Mouse (Mus musculus): Measurements from ENCODE around the gene Ppm1h. TPM values are rescaled to one million over a fixed set of nuclear protein-coding genes. Genes with fewer than 3 reads are reported as not detected.

The Ppm1h gene
- polyA plus RNA-seq, 1 experiment from 2014 or later: 1.8 TPM

DNA sequence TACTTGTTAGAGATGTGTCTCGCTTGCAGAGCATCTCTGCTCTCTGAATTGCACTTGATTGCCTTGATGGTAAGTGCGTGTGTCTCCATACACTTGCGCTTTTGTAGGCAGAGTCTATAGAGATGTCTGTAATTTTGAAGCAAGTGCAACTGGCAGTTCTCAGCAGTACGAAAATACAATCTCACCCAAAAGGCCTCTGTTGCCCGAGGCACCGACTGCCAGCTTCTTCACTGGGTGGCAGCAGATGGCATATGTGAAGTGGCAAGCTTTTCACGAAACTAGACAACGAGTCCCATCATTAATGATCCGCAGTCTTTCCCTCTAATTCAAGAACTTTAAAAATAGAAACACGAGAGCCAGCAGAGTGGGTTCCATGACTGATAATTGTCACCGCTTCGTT, 37.3 kb downstream of the Ppm1h start:
- H3K9me3 ChIP-seq (ENCODE audit: control insufficient read depth, low read length): no peaks in the 10 kb centered on the region
- no peaks in the 10 kb centered on the region for H3K36me3 ChIP-seq (ENCODE audit: control insufficient read depth, insufficient read depth, low read length)
- H3K4me3 ChIP-seq (ENCODE audit: low read depth, low read length): no peak overlapping the region
- no peak overlapping the region for H3K27ac ChIP-seq (ENCODE audit: low read depth, low read length)
- no peak for DNase-seq (ENCODE audit: low spot score)
- H3K9ac ChIP-seq (ENCODE audit: low read depth, low read length): no peak overlapping the region
- 87% methylated on average over 12 of the region's 12 CpGs for WGBS
- no peaks in the 10 kb centered on the region for H3K27me3 ChIP-seq (replicated peaks; ENCODE audit: control insufficient read depth, insufficient read depth, low read length)
- H3K4me1 ChIP-seq (replicated peaks; ENCODE audit: control insufficient read depth, insufficient read depth, low read length): no peaks in the 10 kb centered on the region
- ATAC-seq (replicated peaks; ENCODE audit: low FRiP score): no peak
- no peak overlapping the region for H3K4me2 ChIP-seq

- Histone ChIP-seq H3K9ac (ENCODE audit: low read depth, low read length) (no peak overlapping the region), H3K9me3 (ENCODE audit: control insufficient read depth, low read length) (no peaks in the 10 kb centered on the region), H3K36me3 (ENCODE audit: control insufficient read depth, insufficient read depth, low read length) (no peaks in the 10 kb centered on the region), H3K27me3 (replicated peaks; ENCODE audit: control insufficient read depth, insufficient read depth, low read length) (no peaks in the 10 kb centered on the region), H3K4me1 (replicated peaks; ENCODE audit: control insufficient read depth, insufficient read depth, low read length) (no peaks in the 10 kb centered on the region), H3K4me2 (no peak overlapping the region), H3K27ac (ENCODE audit: low read depth, low read length) (no peak overlapping the region), H3K4me3 (ENCODE audit: low read depth, low read length) (no peak overlapping the region)
- ATAC-seq (replicated peaks; ENCODE audit: low FRiP score) (no peak), DNase-seq (ENCODE audit: low spot score) (no peak)
- WGBS: 74% methylated on average over 8 of the region's 8 CpGs
Measured at GRCm38 (mm10) chr10:122716286-122716685, 37.7 kb downstream of the Ppm1h start.

DNA sequence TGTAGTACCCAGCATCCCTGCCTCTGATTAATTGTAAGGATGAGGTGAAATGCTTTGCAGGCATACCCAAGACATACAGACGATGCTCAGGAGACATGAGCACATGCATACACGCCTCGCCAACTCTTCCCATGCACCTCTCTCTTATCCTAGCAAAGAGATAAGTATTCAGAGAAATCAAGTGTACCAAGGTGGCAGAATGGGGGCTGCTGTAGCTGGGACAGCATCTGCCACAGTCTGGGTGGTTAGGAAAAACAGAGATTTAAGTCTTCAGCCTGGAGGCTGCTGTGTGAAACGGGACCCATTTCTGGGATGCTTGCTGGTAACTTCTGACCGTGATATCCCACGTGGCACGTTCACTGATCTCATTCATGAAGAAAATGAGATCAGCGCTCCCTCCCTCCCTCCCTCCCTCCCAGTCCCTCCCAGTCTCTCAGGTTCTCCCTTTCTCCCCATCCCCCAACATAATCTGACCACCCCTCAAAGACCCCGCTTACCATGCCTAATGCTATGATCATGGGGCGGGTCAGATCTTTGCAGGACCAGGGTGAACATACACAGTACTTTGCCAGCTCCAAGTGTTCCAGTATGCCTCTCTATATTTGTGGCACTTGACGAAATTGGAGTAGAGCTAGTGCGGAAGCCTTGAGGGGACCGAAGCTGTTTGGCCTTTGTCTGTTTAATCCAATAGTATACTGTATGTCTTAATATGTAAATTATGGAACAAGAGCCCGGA, 38.3 kb downstream of the Ppm1h start:
- ATAC-seq (replicated peaks; ENCODE audit: low FRiP score): no peak
- no peak overlapping the region for H3K9ac ChIP-seq (ENCODE audit: low read depth, low read length)
- H3K9me3 ChIP-seq (ENCODE audit: control insufficient read depth, low read length): no peaks in the 10 kb centered on the region
- no peak overlapping the region for H3K4me3 ChIP-seq (ENCODE audit: low read depth, low read length)
- H3K36me3 ChIP-seq (ENCODE audit: control insufficient read depth, insufficient read depth, low read length): no peaks in the 10 kb centered on the region
- 72% methylated on average over 14 of the region's 14 CpGs for WGBS
- H3K27me3 ChIP-seq (replicated peaks; ENCODE audit: control insufficient read depth, insufficient read depth, low read length): no peaks in the 10 kb centered on the region
- no peaks in the 10 kb centered on the region for H3K4me1 ChIP-seq (replicated peaks; ENCODE audit: control insufficient read depth, insufficient read depth, low read length)
- no peak overlapping the region for H3K4me2 ChIP-seq
- DNase-seq (ENCODE audit: low spot score): no peak
- H3K27ac ChIP-seq (ENCODE audit: low read depth, low read length): no peak overlapping the region

DNA sequence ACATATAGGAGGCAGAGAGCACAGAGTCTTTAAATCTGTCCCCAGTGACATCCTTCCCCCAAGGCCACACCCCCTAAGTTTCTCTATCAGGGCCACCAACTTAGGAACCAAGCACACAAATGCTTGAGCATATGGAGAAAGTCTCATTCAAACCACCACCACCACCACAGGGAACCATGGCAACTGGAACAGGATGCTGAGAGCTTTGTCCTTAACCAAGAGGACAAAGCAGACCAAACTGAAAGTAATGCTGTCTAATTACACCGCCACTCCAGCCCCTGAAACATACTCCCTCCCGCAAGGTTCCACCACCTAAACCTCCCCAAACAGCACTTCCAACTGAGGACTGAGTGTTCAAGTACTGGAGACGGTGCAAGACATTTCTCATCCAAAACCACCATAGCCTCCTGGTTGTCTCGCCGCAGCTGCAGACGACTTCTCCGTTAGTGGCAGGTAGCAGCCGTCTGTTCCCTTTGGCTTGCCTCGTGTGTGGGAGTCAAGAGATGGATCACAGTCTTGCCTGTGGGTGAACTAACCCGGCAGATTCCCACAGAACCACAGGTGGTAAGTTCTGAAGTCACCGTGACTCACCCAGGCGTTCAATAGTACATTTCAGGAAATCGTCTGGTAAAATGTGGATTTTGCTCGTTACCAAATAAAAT, 39.3 kb downstream of the Ppm1h start:
- ATAC-seq (replicated peaks; ENCODE audit: low FRiP score) (no peak), DNase-seq (ENCODE audit: low spot score) (no peak)
- 76% methylated on average over 14 of the region's 14 CpGs for WGBS
- no peak overlapping the region for H3K27ac ChIP-seq (ENCODE audit: low read depth, low read length)
- no peaks in the 10 kb centered on the region for H3K36me3 ChIP-seq (ENCODE audit: control insufficient read depth, insufficient read depth, low read length)
- no peak overlapping the region for H3K4me2 ChIP-seq
- H3K4me1 ChIP-seq (replicated peaks; ENCODE audit: control insufficient read depth, insufficient read depth, low read length): no peaks in the 10 kb centered on the region
- H3K9ac ChIP-seq (ENCODE audit: low read depth, low read length): no peak overlapping the region
- H3K9me3 ChIP-seq (ENCODE audit: control insufficient read depth, low read length): no peaks in the 10 kb centered on the region
- H3K4me3 ChIP-seq (ENCODE audit: low read depth, low read length): no peak overlapping the region
- H3K27me3 ChIP-seq (replicated peaks; ENCODE audit: control insufficient read depth, insufficient read depth, low read length): no peaks in the 10 kb centered on the region

DNA sequence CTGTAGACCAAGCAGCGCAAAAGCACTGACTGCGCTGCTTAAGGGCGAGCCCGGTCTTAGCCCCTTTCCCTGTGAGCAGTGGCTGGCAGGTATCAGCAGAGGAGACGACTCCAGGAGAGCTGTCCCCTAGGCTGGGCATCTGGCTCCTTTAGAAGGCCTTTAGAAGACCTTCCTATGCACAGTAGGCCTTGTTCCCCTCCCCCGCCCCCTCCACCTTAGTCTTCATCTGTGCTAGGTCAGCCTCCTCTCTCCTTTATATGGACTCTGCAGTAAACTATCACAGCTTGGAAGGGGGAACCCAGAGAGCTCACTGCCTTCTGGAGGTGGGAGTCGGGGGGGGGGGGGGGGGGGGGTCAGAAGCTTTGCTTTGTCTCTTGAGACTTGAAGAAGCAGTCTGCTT, 40.4 kb downstream of the Ppm1h start:
- Histone ChIP-seq H3K4me1 (replicated peaks; ENCODE audit: control insufficient read depth, insufficient read depth, low read length) (no peaks in the 10 kb centered on the region), H3K27me3 (replicated peaks; ENCODE audit: control insufficient read depth, insufficient read depth, low read length) (no peaks in the 10 kb centered on the region), H3K9ac (ENCODE audit: low read depth, low read length) (no peak overlapping the region), H3K4me2 (no peak overlapping the region), H3K4me3 (ENCODE audit: low read depth, low read length) (no peak overlapping the region), H3K27ac (ENCODE audit: low read depth, low read length) (no peak overlapping the region), H3K9me3 (ENCODE audit: control insufficient read depth, low read length) (no peaks in the 10 kb centered on the region), H3K36me3 (ENCODE audit: control insufficient read depth, insufficient read depth, low read length) (no peaks in the 10 kb centered on the region)
- DNase-seq (ENCODE audit: low spot score) (no peak), ATAC-seq (replicated peaks; ENCODE audit: low FRiP score) (no peak)
- 82% methylated on average over 6 of the region's 7 CpGs for WGBS

- 73% methylated on average over 6 of the region's 6 CpGs for whole genome bisulfite sequencing
- Histone ChIP-seq H3K36me3 (ENCODE audit: control insufficient read depth, insufficient read depth, low read length) (no peaks in the 10 kb centered on the region), H3K9ac (ENCODE audit: low read depth, low read length) (no peak overlapping the region), H3K27me3 (replicated peaks; ENCODE audit: control insufficient read depth, insufficient read depth, low read length) (no peaks in the 10 kb centered on the region), H3K4me1 (replicated peaks; ENCODE audit: control insufficient read depth, insufficient read depth, low read length) (no peaks in the 10 kb centered on the region), H3K9me3 (ENCODE audit: control insufficient read depth, low read length) (no peaks in the 10 kb centered on the region), H3K27ac (ENCODE audit: low read depth, low read length) (no peak overlapping the region), H3K4me2 (no peak overlapping the region), H3K4me3 (ENCODE audit: low read depth, low read length) (no peak overlapping the region)
- ATAC-seq (replicated peaks; ENCODE audit: low FRiP score) (no peak), DNase-seq (ENCODE audit: low spot score) (no peak)
Measured at GRCm38 (mm10) chr10:122722111-122722510, 43.5 kb downstream of the Ppm1h start.

- Histone ChIP-seq H3K27me3 (replicated peaks; ENCODE audit: control insufficient read depth, insufficient read depth, low read length) (no peaks in the 10 kb centered on the region), H3K4me2 (no peak overlapping the region), H3K9me3 (ENCODE audit: control insufficient read depth, low read length) (no peaks in the 10 kb centered on the region), H3K4me3 (ENCODE audit: low read depth, low read length) (no peak overlapping the region), H3K36me3 (ENCODE audit: control insufficient read depth, insufficient read depth, low read length) (no peaks in the 10 kb centered on the region), H3K9ac (ENCODE audit: low read depth, low read length) (no peak overlapping the region), H3K4me1 (replicated peaks; ENCODE audit: control insufficient read depth, insufficient read depth, low read length) (no peaks in the 10 kb centered on the region), H3K27ac (ENCODE audit: low read depth, low read length) (no peak overlapping the region)
- ATAC-seq (replicated peaks; ENCODE audit: low FRiP score) (no peak), DNase-seq (ENCODE audit: low spot score) (no peak)
- 81% methylated on average over 4 of the region's 4 CpGs for WGBS
Measured at GRCm38 (mm10) chr10:122724692-122725091, 46.1 kb downstream of the Ppm1h start.

DNA sequence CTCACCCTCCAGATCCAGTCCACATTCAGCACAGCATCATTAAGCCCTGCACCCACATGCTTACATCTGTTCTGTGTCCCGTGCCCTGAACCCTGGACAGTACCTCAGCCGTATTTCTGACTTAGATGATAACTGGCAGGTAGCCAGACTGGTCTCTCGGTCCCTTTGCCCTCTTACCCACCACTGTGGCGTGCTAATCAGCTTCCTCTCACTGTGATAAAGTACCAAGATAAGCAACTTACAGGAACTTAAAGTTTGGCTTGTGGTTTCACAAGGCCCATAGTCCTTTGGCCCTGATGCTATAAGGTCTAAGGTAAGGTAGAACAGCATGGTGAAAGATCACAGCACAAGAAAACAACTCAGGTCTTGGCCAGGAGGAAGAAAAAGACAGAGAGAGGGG, 48.7 kb downstream of the Ppm1h start:
- H3K4me3 ChIP-seq (ENCODE audit: low read depth, low read length): no peak overlapping the region
- DNase-seq (ENCODE audit: low spot score) (no peak), ATAC-seq (replicated peaks; ENCODE audit: low FRiP score) (no peak)
- no peaks in the 10 kb centered on the region for H3K4me1 ChIP-seq (replicated peaks; ENCODE audit: control insufficient read depth, insufficient read depth, low read length)
- H3K9me3 ChIP-seq (ENCODE audit: control insufficient read depth, low read length): no peaks in the 10 kb centered on the region
- H3K27ac ChIP-seq (ENCODE audit: low read depth, low read length): no peak overlapping the region
- H3K27me3 ChIP-seq (replicated peaks; ENCODE audit: control insufficient read depth, insufficient read depth, low read length): no peaks in the 10 kb centered on the region
- no peak overlapping the region for H3K9ac ChIP-seq (ENCODE audit: low read depth, low read length)
- H3K4me2 ChIP-seq: no peak overlapping the region
- no peaks in the 10 kb centered on the region for H3K36me3 ChIP-seq (ENCODE audit: control insufficient read depth, insufficient read depth, low read length)
- WGBS: 30% methylated on average over 4 of the region's 4 CpGs

DNA sequence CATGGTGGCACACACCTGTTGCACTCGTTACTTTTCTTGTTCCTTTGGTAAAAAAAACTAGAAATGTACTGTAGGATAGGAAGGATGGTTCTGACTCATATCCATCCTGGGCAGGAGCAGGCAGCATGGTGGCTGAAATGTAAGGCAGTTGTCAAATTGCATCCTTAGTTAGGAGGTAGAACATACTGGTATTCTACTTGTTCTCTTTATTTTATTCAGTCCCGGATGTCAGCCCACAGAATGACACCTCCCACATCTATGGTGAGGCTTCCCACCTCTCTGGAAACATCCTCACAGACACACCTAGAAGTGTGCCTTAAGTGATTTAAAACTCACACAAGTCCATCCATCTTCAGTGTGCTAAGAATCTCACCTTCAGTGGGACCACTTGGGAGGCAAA, 49.6 kb downstream of the Ppm1h start:
- Histone ChIP-seq H3K9ac (ENCODE audit: low read depth, low read length) (no peak overlapping the region), H3K9me3 (ENCODE audit: control insufficient read depth, low read length) (no peaks in the 10 kb centered on the region), H3K4me3 (ENCODE audit: low read depth, low read length) (no peak overlapping the region), H3K4me2 (no peak overlapping the region), H3K27ac (ENCODE audit: low read depth, low read length) (no peak overlapping the region), H3K27me3 (replicated peaks; ENCODE audit: control insufficient read depth, insufficient read depth, low read length) (no peaks in the 10 kb centered on the region), H3K36me3 (ENCODE audit: control insufficient read depth, insufficient read depth, low read length) (no peaks in the 10 kb centered on the region), H3K4me1 (replicated peaks; ENCODE audit: control insufficient read depth, insufficient read depth, low read length) (no peaks in the 10 kb centered on the region)
- DNase-seq (ENCODE audit: low spot score) (no peak), ATAC-seq (replicated peaks; ENCODE audit: low FRiP score) (no peak)
- WGBS: 81% methylated on average over 2 of the region's 2 CpGs
